Mouse (Mus musculus) bone marrow, adult 2 months (tissue): ENCODE results near the gene Hook2. TPM values are rescaled to one million over a fixed set of nuclear protein-coding genes. Genes with fewer than 3 reads are reported as not detected.

ENCODE experiments used
- H3K27ac ChIP-seq: fragments of 200-500 bp; 2 replicates; pipeline ENCODE4 v1.5.1; 2012; ENCODE audit warnings: low read depth, mild to moderate bottlenecking, control low read depth, inconsistent platforms, low read length; ENCODE audit not compliant: control insufficient read depth, poor library complexity, insufficient read depth
- H3K4me1 ChIP-seq: fragments of 200-500 bp; 2 replicates; pipeline ENCODE4 v1.6.1; 2011; ENCODE audit warnings: low read length; ENCODE audit not compliant: control insufficient read depth, insufficient read depth
- H3K4me3 ChIP-seq: fragments of 200-500 bp; replicated peaks from 2 replicates; pipeline ENCODE3; 2011; ENCODE audit warnings: mild to moderate bottlenecking, low read depth, low read length, control low read depth; ENCODE audit not compliant: control insufficient read depth
- CTCF ChIP-seq: fragments of 200-500 bp; IDR thresholded peaks from 2 replicates; pipeline ENCODE4 v1.5.1; 2011; ENCODE audit warnings: low read length, control low read depth; ENCODE audit not compliant: control insufficient read depth, insufficient read depth
- POLR2A ChIP-seq: fragments of 200-500 bp; IDR thresholded peaks from 2 replicates; pipeline ENCODE4 v1.6.1; 2011; ENCODE audit warnings: low read depth, mild to moderate bottlenecking, control low read depth, low read length, borderline replicate concordance; ENCODE audit not compliant: control insufficient read depth
- WGBS: fragments of 180-500 bp; shearing (Covaris S2); methylation state at CpG from one replicate; pipeline ENCODE4 v1.1.7; 2018; 5-methylcytosine and 5-hydroxymethylcytosine counted together
- polyA plus RNA-seq: library from polyadenylated mRNA; stranded (reverse); fragments of >200 nt; gene quantifications from 2 replicates; pipeline ENCODE4 v1.2.4, GENCODE M21; 2011; ENCODE audit warnings: low replicate concordance; ENCODE audit not compliant: missing spikeins, insufficient read depth, insufficient read length

Hook2 gene
- polyA plus RNA-seq, 1 experiment = 7.3 TPM

DNA sequence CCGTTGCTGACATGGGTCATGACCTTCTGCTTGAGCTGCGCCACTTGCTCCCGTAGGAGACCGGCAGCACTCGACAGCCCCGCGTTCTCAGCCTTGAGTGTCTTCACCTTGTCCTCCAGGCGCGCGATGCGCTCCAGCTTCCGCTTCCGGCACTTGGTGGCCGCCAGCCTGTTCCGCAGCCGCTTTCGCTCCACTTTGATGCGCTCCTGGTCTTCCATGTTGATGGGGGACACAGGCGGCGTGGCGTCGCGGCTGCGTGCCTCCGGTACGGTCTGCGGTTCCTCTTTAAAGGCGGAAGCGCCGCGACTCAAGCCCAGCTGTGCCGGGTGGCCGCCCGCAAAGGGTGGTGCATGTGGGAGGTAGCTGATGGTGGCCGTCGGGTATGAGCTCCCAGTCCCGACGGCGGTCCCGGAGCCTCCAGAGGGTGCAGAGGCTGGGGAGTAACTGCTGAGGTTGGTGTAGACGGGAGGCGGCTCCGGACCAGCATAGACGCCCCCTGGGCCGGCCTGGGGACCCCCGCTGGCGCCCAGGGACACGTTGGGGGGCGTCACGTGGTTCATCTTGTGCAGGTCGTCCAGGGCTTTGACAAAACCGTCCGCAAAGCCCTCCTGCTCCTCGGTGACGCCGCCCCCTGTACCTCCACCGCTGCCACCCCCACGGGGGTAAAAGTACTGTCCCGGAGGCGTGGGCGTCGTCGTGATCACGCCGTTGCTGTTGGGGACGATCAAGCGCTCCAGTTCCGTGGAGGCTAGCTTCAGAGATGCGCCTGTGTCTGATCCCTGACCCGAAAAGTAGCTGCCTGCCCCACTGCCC is 12.8 kb upstream of the Hook2 start:
- peaks cover 11% of the 10 kb centered on the region for H3K4me1 ChIP-seq
- H3K27ac ChIP-seq = peak overlapping the region; percentile 98
- peak overlapping the region; percentile 89 for H3K4me3 ChIP-seq
- under 1% methylated on average over 69 of the region's 70 CpGs for whole genome bisulfite sequencing
- TF ChIP-seq CTCF = no peak
- peak; percentile 76; the same call in 1 of the 2 replicates for TF ChIP-seq POLR2A

DNA sequence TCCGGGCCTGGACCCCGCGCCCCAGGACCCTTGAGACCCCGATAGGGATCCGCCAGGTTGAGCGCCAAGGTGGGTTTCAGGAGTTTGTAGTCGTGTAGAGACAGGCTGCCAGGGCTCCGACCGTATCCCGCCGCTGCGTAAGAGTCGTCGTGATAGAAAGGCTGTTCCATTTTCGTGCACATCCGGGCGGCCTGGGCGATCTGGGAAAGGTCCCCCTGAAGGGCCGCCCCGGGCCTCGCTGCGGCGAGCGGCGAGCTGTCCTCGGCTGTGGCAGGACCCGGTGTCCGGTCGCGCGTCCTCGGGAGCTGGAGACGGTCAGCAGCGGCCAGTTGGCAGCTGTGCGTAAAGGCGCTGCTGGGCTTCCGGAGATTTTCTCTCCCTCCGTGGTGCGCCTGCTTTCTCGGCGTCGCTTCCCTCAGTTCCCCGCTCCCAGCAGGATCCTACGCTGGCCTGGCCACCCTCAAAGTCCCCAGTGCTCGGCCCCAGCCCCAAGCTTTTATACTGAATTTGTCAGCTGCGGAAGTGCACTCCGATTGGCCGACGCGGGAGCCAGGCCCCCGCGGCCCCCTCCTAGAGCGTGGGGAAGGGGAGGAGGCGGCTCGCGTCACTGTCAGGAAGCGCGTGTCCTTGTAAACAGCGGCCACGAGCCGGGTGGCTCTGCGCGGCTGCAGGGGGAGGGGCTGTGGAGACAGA is 12.0 kb upstream of the Hook2 start, which contains the start of gene Junb:
TSS of gene Junb (minus strand) at position 471 of the 693 bp plus-strand sequence.
- TF ChIP-seq POLR2A (peak; percentile 100), CTCF (no peak)
- WGBS = under 1% methylated on average over 63 of the region's 63 CpGs
- H3K4me3 ChIP-seq = peak within 1 kb of the TSS; percentile 89
- peak within 1 kb of the TSS; percentile 98 for H3K27ac ChIP-seq
- H3K4me1 ChIP-seq = peaks cover 13% of the 10 kb centered on the region

DNA sequence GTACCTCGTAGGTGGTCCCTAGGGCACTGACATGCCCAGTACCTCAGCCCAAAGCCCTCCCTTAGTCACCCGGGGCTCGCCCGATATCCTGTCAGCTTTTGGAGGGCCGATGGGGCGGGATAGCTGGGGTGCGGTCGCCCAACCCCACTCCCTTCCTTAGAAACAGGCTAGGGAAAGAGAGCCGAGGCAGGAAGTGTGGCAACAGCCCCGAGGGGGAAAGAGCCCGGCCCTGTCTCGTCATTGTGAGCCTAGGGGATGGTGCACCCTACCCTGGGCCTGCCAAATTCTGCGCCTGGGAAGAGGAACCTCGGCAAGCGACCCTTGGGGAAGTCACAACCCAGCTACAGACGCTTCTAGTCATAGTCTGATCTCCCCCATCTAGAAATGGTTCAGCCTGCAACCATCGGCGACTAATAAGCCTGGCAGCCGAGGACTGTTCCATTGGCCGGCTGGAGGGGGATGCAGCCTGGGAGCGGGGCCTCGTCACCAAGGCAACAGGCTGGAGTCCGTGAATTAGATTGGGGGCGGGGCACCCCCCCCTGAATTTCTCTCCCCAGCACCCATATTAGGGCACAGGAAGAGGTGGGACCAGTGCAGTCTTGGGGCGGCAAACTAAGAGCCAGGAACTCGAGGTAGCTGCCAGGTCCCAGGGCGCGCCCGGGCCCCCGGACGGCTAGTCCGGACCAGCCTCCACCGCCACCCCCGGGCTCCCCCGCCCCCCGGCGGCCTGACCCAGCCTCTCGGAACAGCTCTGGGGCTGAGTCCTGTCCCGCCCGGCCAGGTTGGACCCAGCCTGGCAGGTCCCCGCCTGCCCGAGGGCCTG is 10.6 kb upstream of the Hook2 start:
- 2% methylated on average over 42 of the region's 42 CpGs for WGBS
- H3K27ac ChIP-seq = peak overlapping the region; percentile 95
- peak overlapping the region; percentile 29 for H3K4me3 ChIP-seq
- H3K4me1 ChIP-seq = peaks cover 15% of the 10 kb centered on the region
- TF ChIP-seq POLR2A (peak; percentile 49; the same call in 1 of the 2 replicates), CTCF (no peak)

DNA sequence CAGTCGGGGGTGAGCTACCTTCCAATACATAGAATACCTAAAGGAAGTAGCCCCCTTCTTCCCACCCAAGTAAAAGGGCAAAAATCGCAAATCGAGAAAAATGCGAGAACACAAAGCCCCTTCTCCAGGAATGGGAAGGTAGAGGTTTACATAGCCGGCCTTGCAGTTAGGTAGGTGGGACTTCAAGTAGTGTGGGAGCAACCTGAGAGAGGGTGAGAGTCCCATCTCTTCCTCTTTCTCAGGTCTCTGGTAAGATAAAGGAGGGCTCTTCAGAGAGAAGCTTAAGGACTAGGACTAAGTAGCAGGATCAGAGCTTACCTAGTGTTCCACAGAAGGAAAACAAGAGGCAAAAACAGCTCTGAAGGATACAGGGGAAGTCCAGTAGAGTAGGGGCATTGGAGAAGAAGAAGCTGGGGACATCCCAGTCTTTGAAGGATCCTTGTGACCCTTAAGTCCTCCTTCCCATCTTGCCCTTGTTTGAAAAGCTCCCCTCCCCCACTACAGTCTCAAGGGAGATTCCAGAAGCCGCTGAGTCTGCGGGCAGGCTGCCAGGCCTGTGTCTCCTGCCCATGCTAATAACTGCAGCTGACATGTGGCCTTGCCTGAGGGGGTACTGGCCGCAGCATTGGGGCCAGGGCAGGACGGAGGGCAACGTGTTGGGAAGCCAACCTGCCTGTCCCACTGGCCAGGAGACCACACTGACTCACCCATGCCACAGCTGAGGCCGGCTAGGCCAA is 9.6 kb upstream of the Hook2 start:
- no peak overlapping the region for H3K4me3 ChIP-seq
- peak overlapping the region; percentile 95 for H3K27ac ChIP-seq
- WGBS = 27% methylated on average over 11 of the region's 11 CpGs
- peaks cover 14% of the 10 kb centered on the region for H3K4me1 ChIP-seq
- TF ChIP-seq CTCF (no peak), POLR2A (no peak)

DNA sequence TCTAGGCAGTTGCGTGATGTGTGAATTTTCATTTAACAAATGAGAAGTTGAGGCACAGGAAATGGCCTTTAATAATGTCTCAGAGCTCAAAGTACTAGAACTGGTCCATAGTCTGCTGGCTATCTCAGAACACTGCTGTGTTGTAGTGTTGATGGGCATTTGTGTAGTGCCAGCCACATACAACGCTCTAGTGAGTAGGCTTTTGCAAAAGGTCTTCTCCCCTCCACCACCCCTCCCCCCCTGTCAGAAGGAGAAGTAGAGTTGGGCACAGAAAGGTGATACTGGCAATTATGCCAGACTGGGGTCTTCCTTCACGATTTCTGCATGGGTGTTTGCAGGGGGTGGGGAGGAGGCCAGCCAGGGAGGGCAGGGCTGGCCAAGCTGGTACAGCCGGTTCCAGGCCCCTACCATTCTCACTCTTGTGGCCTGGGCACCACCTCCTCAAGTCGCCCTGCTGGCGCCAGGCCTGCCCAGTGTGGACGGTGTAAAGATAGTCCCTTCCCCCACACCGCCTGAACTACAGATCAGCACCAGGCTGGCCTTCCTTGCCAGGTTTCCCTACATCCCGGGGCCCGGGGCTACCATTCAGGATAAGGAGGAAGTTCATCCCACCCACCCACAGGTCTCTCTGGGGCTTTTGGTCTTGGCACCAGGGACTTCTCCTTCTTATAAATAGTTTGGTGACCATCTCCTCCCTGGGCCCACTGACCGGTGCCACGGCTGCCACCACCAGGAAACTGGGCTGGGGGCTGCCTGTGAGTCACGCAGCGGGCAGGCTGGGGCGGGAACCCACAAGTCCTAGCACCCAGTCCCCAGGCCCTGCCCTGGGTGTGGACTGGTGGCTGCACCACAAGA is 8.5 kb upstream of the Hook2 start:
- WGBS = 25% methylated on average over 15 of the region's 15 CpGs
- Histone ChIP-seq H3K4me3 (no peak overlapping the region), H3K4me1 (peaks cover 16% of the 10 kb centered on the region), H3K27ac (peak overlapping the region; percentile 73)
- no peak for TF ChIP-seq CTCF
- peak; percentile 6; the same call in 1 of the 2 replicates for TF ChIP-seq POLR2A

DNA sequence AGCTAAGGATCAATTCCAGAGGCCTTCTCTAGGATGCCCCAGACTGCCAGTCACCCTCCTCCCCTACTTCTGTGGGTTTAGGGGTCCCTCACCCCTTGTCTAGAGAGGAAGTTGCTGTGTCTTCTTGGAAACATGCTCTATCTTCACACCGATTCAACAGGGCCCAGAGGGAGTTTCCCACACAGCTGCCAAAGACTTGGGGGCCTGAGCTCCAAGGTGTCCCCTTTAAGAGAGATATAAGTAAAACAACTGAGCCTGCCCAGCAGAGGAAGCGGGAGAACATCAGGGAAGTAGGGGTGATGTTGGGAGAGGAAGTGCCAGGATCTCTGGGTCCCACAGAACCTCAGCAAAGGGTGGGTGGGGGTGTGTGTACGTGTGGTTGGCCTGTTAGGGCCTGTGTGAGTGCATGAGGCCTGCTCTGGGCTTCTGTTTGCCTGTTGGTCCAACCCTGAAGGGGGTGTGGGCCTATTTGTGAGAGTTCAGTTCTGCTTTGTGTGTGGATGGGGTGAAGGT is 7.8 kb upstream of the Hook2 start:
- WGBS = 11% methylated on average over 3 of the region's 3 CpGs
- Histone ChIP-seq H3K4me3 (no peak overlapping the region), H3K4me1 (peaks cover 16% of the 10 kb centered on the region), H3K27ac (peak overlapping the region; percentile 73)
- TF ChIP-seq POLR2A = no peak
- 0 out of 2 replicates have a peak, but pooled peaks have one; percentile 3 for TF ChIP-seq CTCF

DNA sequence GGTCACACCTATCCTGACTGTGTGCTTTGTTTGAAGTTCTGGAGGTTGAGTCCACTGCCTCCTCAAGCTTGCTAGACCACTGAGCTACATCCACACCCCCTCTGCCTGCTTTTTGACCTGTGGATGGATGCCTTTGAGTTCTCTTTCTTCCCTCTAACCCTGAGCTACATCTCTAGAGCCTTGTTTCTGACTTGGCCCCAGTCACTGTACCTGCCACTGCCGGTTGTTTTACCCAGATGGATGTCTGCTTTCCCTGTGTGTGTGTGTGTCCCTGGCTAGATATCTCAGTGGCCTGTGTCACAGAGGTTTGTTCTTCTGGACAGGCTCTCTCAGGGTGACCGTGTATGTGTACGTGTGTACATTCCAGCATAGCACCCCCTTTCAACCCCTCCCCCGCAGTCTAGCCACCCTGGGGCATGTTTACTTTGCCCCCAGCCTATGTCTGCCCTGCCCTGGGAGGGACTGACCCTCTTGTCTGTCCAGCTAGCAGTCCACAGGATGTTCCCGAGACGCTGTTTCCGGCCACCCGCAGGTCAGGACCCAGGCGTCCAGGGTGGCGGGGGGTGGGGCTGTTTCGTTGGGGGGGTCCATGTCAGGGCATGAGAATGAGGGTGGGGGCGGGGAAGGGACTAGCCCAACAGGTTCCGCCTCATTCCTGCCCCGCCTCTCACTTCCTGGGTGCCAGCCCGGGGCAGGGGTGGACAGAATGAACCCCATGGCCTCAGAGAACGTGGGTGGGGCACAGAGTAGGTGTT is 5.9 kb upstream of the Hook2 start:
- Histone ChIP-seq H3K4me3 (no peak overlapping the region), H3K27ac (peak overlapping the region; percentile 88), H3K4me1 (peaks cover 16% of the 10 kb centered on the region)
- WGBS = 35% methylated on average over 16 of the region's 16 CpGs
- TF ChIP-seq CTCF = no peak
- TF ChIP-seq POLR2A = no peak
